Mouse (Mus musculus) brown adipose tissue, adult 24 weeks (tissue): ENCODE measurements around the gene Tex48. TPM values are rescaled to one million over a fixed set of nuclear protein-coding genes. Genes with fewer than 3 reads are reported as not detected.

ENCODE experiments used
- H3K27ac ChIP-seq: fragments of 200-500 bp; replicated peaks from 2 replicates; pipeline ENCODE4 v1.5.1; 2012; ENCODE audit warnings: low read depth, mild to moderate bottlenecking, low read length
- H3K4me1 ChIP-seq: fragments of 200-500 bp; 2 replicates; pipeline ENCODE4 v1.6.1; 2012; ENCODE audit warnings: low read length, mixed read lengths; ENCODE audit not compliant: control insufficient read depth, insufficient read depth, insufficient read length
- H3K4me3 ChIP-seq: fragments of 200-500 bp; 2 replicates; pipeline ENCODE4 v1.5.1; 2012; ENCODE audit warnings: low read depth, mild to moderate bottlenecking, low read length, moderate library complexity; ENCODE audit not compliant: insufficient read depth
- polyA plus RNA-seq: library from polyadenylated mRNA; stranded (reverse); fragments of >200 nt; gene quantifications from 2 replicates; pipeline ENCODE4 v1.2.4, GENCODE M21; 2012; ENCODE audit not compliant: missing spikeins, insufficient read depth, insufficient read length

The Tex48 gene
- polyA plus RNA-seq, 1 experiment: not detected

GRCm38 (mm10) chr4:63608391-63608790 is 13.8 kb downstream of the Tex48 start:
- Histone ChIP-seq H3K4me3 (no peak overlapping the region), H3K4me1 (no peaks in the 10 kb centered on the region), H3K27ac (no peak overlapping the region)

- no peak overlapping the region for H3K4me3 ChIP-seq
- no peaks in the 10 kb centered on the region for H3K4me1 ChIP-seq
- H3K27ac ChIP-seq: no peak overlapping the region
These were observed 16.3 kb downstream of the Tex48 start for GRCm38 (mm10) chr4:63605968-63606367.

- Histone ChIP-seq H3K4me1 (no peaks in the 10 kb centered on the region), H3K27ac (no peak overlapping the region)
These were observed 16.7 kb downstream of the Tex48 start for GRCm38 (mm10) chr4:63605545-63605944.

GRCm38 (mm10) chr4:63604945-63605344 is 17.3 kb downstream of the Tex48 start, which contains the start of gene Gm11213:
Gm11213 (minus strand) TSS chr4:63605261.
- Histone ChIP-seq H3K4me3 (no peak within 1 kb of the TSS), H3K4me1 (no peaks in the 10 kb centered on the region), H3K27ac (no peak within 1 kb of the TSS)

More at GRCm38 (mm10) chr4:63605545-63605944, 16.7 kb downstream of the Tex48 start:
- no peak overlapping the region for H3K4me3 ChIP-seq

- Histone ChIP-seq H3K27ac (no peak overlapping the region), H3K4me1 (no peaks in the 10 kb centered on the region), H3K4me3 (no peak overlapping the region)
These were observed 21.0 kb downstream of the Tex48 start for GRCm38 (mm10) chr4:63601263-63601662.

- Histone ChIP-seq H3K4me3 (no peak overlapping the region), H3K27ac (no peak overlapping the region), H3K4me1 (no peaks in the 10 kb centered on the region)
These were observed 21.4 kb downstream of the Tex48 start for GRCm38 (mm10) chr4:63600786-63601185.

- H3K27ac ChIP-seq: no peak overlapping the region
- no peak overlapping the region for H3K4me3 ChIP-seq
- peaks cover 3% of the 10 kb centered on the region; the same call in 1 of the 2 replicates for H3K4me1 ChIP-seq
These were observed 26.2 kb downstream of the Tex48 start for GRCm38 (mm10) chr4:63596010-63596409.

- peaks cover 3% of the 10 kb centered on the region; the same call in 1 of the 2 replicates for H3K4me1 ChIP-seq
- no peak overlapping the region for H3K4me3 ChIP-seq
- H3K27ac ChIP-seq: no peak overlapping the region
These were observed 27.0 kb downstream of the Tex48 start for GRCm38 (mm10) chr4:63595259-63595658.

- H3K4me3 ChIP-seq: no peak overlapping the region
- no peak overlapping the region for H3K27ac ChIP-seq
- peaks cover 3% of the 10 kb centered on the region; the same call in 1 of the 2 replicates for H3K4me1 ChIP-seq
These were observed 27.6 kb downstream of the Tex48 start for GRCm38 (mm10) chr4:63594459-63595110.

GRCm38 (mm10) chr4:63590538-63590937 is 31.7 kb downstream of the Tex48 start:
- Histone ChIP-seq H3K27ac (no peak overlapping the region), H3K4me1 (peaks cover 3% of the 10 kb centered on the region; the same call in 1 of the 2 replicates), H3K4me3 (no peak overlapping the region)

- H3K27ac ChIP-seq: no peak overlapping the region
- H3K4me1 ChIP-seq: peaks cover 3% of the 10 kb centered on the region; the same call in 1 of the 2 replicates
- H3K4me3 ChIP-seq: no peak overlapping the region
These were observed 32.2 kb downstream of the Tex48 start for GRCm38 (mm10) chr4:63589987-63590386.

GRCm38 (mm10) chr4:63586240-63586639 is 36.0 kb downstream of the Tex48 start:
- Histone ChIP-seq H3K27ac (no peak overlapping the region), H3K4me1 (no peaks in the 10 kb centered on the region), H3K4me3 (no peak overlapping the region)

- H3K4me1 ChIP-seq: no peaks in the 10 kb centered on the region
These were observed 37.0 kb downstream of the Tex48 start for GRCm38 (mm10) chr4:63585216-63585615.

GRCm38 (mm10) chr4:63582580-63582979 is 39.6 kb downstream of the Tex48 start:
- peaks cover 2% of the 10 kb centered on the region; the same call in 1 of the 2 replicates for H3K4me1 ChIP-seq
- no peak overlapping the region for H3K27ac ChIP-seq
- H3K4me3 ChIP-seq: no peak overlapping the region

More at GRCm38 (mm10) chr4:63585216-63585615, 37.0 kb downstream of the Tex48 start:
- H3K4me3 ChIP-seq: no peak overlapping the region
- H3K27ac ChIP-seq: no peak overlapping the region

- Histone ChIP-seq H3K4me3 (no peak overlapping the region), H3K4me1 (peaks cover 2% of the 10 kb centered on the region; the same call in 1 of the 2 replicates), H3K27ac (no peak overlapping the region)
These were observed 42.1 kb downstream of the Tex48 start for GRCm38 (mm10) chr4:63580078-63580477.

- H3K4me3 ChIP-seq: no peak overlapping the region
- peaks cover 2% of the 10 kb centered on the region; the same call in 1 of the 2 replicates for H3K4me1 ChIP-seq
- H3K27ac ChIP-seq: no peak overlapping the region
These were observed 42.6 kb downstream of the Tex48 start for GRCm38 (mm10) chr4:63579649-63580048.
